ENCODE assay signal across 8 mouse cellular contexts in the genomic region with DNA sequence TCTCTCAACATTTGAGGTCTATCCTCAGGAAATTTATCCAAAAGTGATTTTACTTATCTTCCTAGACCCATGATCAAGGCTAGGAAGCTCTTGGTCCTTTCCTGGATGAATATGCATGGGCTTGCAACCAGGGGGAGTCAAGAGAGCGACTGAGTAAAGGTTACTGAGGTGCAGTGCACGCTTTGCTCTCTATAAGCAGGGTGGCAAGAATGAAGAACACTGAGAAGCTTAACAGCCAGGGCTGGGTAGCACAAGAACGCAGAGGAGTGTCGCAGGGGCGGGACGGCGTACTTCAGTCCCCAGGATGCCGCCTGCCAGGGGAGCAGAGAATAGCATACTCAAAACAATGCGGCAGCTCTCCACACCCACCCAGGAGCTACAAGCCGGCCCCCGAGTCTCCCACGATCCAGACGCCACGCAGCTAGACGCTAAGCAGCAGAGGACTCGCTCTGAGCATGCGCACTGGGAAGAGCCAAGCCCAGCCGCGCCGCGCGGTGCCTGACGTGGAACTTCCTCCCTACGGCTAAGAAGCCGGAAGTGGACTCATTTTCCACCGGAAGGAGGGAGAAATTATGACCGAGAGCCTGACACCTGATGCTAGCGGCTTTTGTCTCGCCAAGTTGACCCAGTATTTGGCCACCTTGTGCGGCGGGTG. TPM values are rescaled to one million over a fixed set of nuclear protein-coding genes. Genes with fewer than 3 reads are reported as not detected.
DNase-seq lines count a peak whose midpoint lies in the region; ATAC-seq lines count a peak whose summit lies in the region.

No protein-coding gene starts in this region.

- H3K27me3 ChIP-seq in hindbrain, embryonic 14.5 days (ENCODE audit: control insufficient read depth, insufficient read depth, low read length), result no peaks in the 10 kb centered on the region

- under 1% methylated on average over 31 of the region's 31 CpGs for WGBS in hindbrain, embryonic 14.5 days

- no peaks in the 10 kb centered on the region for H3K9me3 ChIP-seq in hindbrain, embryonic 14.5 days (ENCODE audit: control insufficient read depth, low read length)

- H3K27ac ChIP-seq in hindbrain, embryonic 14.5 days, result peak overlapping the region; percentile 96

- H3K9ac ChIP-seq in hindbrain, embryonic 14.5 days, result peak overlapping the region; percentile 63

- H3K4me3 ChIP-seq in hindbrain, embryonic 14.5 days (replicated peaks; ENCODE audit: low read length), result peak overlapping the region; percentile 55

- ATAC-seq in hindbrain, embryonic 14.5 days (ENCODE audit: low FRiP score), result peak; percentile 97

- peak; percentile 95 for DNase-seq in NIH3T3 (ENCODE audit: low read depth)
- DNase-seq in cerebellum, postnatal 10 days, result peak; percentile 93 to 95
- peak; percentile 80 to 86 for DNase-seq in frontal cortex, postnatal 14 days (ENCODE audit: low spot score in 2 of 2)
- DNase-seq in hindbrain, embryonic 14.5 days (ENCODE audit: low spot score), result peak; percentile 98
- peak; percentile 90 for DNase-seq in layer of hippocampus, postnatal 36 days
- peak; percentile 93 for DNase-seq in lung, postnatal 36 days
- DNase-seq in retina, postnatal 1 day, result peak; percentile 98
- peak; percentile 72 to 85 for DNase-seq in urinary bladder, adult 18-20 months (ENCODE audit: low spot score in 2 of 2)

- H3K4me2 ChIP-seq in hindbrain, embryonic 14.5 days (replicated peaks), result peak overlapping the region; percentile 78

- peaks cover 9% of the 10 kb centered on the region for H3K36me3 ChIP-seq in hindbrain, embryonic 14.5 days (replicated peaks; ENCODE audit: control insufficient read depth, insufficient read depth)

- peaks cover 18% of the 10 kb centered on the region for H3K4me1 ChIP-seq in hindbrain, embryonic 14.5 days (replicated peaks; ENCODE audit: control insufficient read depth, insufficient read depth, low read length)

RNA-seq across cellular contexts. Expression of gene BC048679, which starts 25.1 kb away (rescaled TPM):
- not detected in 2 replicates for polyA plus RNA-seq in hindbrain, embryonic 14.5 days (2014; fragmentation: Nextera tagmentation; extraction: Ambion mirVana)
- total RNA-seq in layer of hippocampus, postnatal 36 days (2021), result not detected

RNA-seq across cellular contexts. Expression of gene Ap3b2, which starts 29.4 kb away (rescaled TPM):
- polyA plus RNA-seq in hindbrain, embryonic 14.5 days (2014; fragmentation: Nextera tagmentation; extraction: Ambion mirVana), result 120 and 128 TPM in 2 replicates
- 100 to 1,000 TPM; 163 to 170 TPM for total RNA-seq in layer of hippocampus, postnatal 36 days (2021)

RNA-seq across cellular contexts. Expression of gene Fsd2, which starts 43.6 kb away (rescaled TPM):
- polyA plus RNA-seq in hindbrain, embryonic 14.5 days (2014; fragmentation: Nextera tagmentation; extraction: Ambion mirVana), result 0.10 and 0.21 TPM in 2 replicates
- under 1 TPM; 0.33 to 0.35 TPM for total RNA-seq in layer of hippocampus, postnatal 36 days (2021)

RNA-seq across cellular contexts. Expression of gene Whamm, which starts 47.9 kb away (rescaled TPM):
- 8.5 and 9.9 TPM in 2 replicates for polyA plus RNA-seq in hindbrain, embryonic 14.5 days (2014; fragmentation: Nextera tagmentation; extraction: Ambion mirVana)
- 10 to 100 TPM; 17.9 to 19.7 TPM for total RNA-seq in layer of hippocampus, postnatal 36 days (2021)

Comparison
In these comparisons a context has a peak if more than half of its experiments do, and no peak if none do; other contexts are left out.
1. Peak in every context shown above with its lines: DNase-seq, ATAC-seq, H3K4me3 ChIP-seq and H3K27ac ChIP-seq.